Mouse (Mus musculus): ENCODE data around the gene Cux2. TPM values are rescaled to one million over a fixed set of nuclear protein-coding genes. Genes with fewer than 3 reads are reported as not detected.

Cux2 gene
- total RNA-seq, 2 experiments from 2014 or later, result 36.4 to 39.4 TPM

Small RNA genes within 50 kb of the gene (microRNA-seq; reads per million reads assigned to microRNA genes)
- 3.8 to 5.7 reads per million in 2 experiments for gene Mir7031

Other genes with a start within 250 kb of the Cux2 start
- 10 to 100 TPM; 18.5 to 18.7 TPM for gene Sh2b3, start 212.5 kb downstream of the Cux2 start, total RNA-seq (2021)
- gene Pheta1, start 201.1 kb downstream of the Cux2 start, total RNA-seq (2021), result 10 to 100 TPM; 10.3 to 12.4 TPM
- 1 to 10 TPM; 1.6 TPM for gene Myl2, start 50.8 kb upstream of the Cux2 start, total RNA-seq (2021)
- gene Ccdc63, start 90.7 kb upstream of the Cux2 start, total RNA-seq (2021), result 1 to 10 TPM in 1 of 2 experiments, under 1 TPM in 1; 0.74 to 2.2 TPM
- gene Ppp1cc, start 108.2 kb upstream of the Cux2 start, total RNA-seq (2021), result 100 to 1,000 TPM; 198 to 200 TPM
- gene Hvcn1, start 156.7 kb upstream of the Cux2 start, total RNA-seq (2021), result 1 to 10 TPM; 3.4 to 5.0 TPM
- gene Tctn1, start 214.4 kb upstream of the Cux2 start, total RNA-seq (2021), result 10 to 100 TPM; 12.7 to 13.6 TPM
- gene Pptc7, start 234.3 kb upstream of the Cux2 start, total RNA-seq (2021), result 10 to 100 TPM; 34.8 to 35.3 TPM

All from layer of hippocampus, postnatal 14 days (tissue).